Mouse (Mus musculus): Measurements from ENCODE around the gene Pla2g4a. TPM values are rescaled to one million over a fixed set of nuclear protein-coding genes. Genes with fewer than 3 reads are reported as not detected.
"Not testable (repeated sequence)": the region's sequence is repeated elsewhere in the genome, so short reads cannot be mapped to it uniquely, and the experiment has no call there.

Gene Pla2g4a
- polyA plus RNA-seq, 1 experiment from 2014 or later = 4.7 TPM

DNA sequence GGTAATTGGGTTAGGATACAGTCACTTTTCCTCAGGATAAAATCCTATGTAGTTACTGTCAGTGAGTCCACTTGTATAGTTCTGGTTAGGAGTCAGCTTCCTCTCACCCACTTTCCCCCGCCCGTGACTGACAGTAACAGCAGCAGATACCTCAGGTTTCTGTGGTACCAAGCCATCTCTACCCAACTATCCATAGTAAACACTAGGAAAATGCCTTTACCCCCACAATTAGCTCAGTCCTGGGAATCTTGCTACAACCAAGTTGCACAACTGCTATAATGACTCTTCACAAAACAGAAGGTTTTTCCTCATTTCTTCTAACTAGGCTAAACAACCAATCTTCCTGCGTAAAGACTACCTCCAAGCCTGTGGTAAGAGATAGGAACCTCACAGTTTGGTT lies 14.7 kb downstream of the Pla2g4a start:
- no peaks in the 10 kb centered on the region for H3K36me3 ChIP-seq (ENCODE audit: control insufficient read depth, insufficient read depth, low read length)
- H3K9me3 ChIP-seq (ENCODE audit: control insufficient read depth, low read length) = no peaks in the 10 kb centered on the region
- H3K9ac ChIP-seq (ENCODE audit: low read length) = no peak overlapping the region
- H3K4me3 ChIP-seq (ENCODE audit: low read depth, low read length) = no peak overlapping the region
- H3K4me2 ChIP-seq (ENCODE audit: low read depth) = no peak overlapping the region
- no peaks in the 10 kb centered on the region for H3K4me1 ChIP-seq (ENCODE audit: control insufficient read depth, insufficient read depth, low read length)
- no peaks in the 10 kb centered on the region for H3K27me3 ChIP-seq (ENCODE audit: control insufficient read depth, insufficient read depth, low read length)
- DNase-seq (ENCODE audit: low spot score) (no peak), ATAC-seq (ENCODE audit: insufficient read depth, low FRiP score, low TSS enrichment) (no peak)
- H3K27ac ChIP-seq (ENCODE audit: low read depth, low read length) = no peak overlapping the region
- whole genome bisulfite sequencing = 86% methylated on average over 3 of the region's 3 CpGs

DNA sequence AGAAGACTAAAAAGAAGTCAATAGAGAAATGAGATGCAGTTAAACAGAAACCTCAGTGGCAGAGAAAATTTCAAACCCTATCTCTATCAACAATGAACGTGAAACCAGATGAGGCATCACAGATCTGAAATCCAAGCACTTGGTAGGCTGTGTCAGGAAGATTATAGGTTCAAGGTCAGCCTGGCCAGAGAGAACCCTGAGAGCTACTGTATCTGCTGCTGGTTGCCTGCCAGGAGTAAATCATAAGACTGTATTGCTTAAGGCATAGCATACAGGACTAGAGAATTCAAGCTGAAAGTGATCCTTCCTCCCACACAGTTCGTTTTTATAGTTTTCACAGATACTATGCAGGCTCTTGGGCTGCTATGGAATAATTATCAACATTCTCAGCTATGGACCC lies 17.5 kb downstream of the Pla2g4a start:
- no peak overlapping the region for H3K4me2 ChIP-seq (ENCODE audit: low read depth)
- DNase-seq (ENCODE audit: low spot score) (no peak), ATAC-seq (ENCODE audit: insufficient read depth, low FRiP score, low TSS enrichment) (no peak)
- no peak overlapping the region for H3K27ac ChIP-seq (ENCODE audit: low read depth, low read length)
- no peak overlapping the region for H3K4me3 ChIP-seq (ENCODE audit: low read depth, low read length)
- H3K36me3 ChIP-seq (ENCODE audit: control insufficient read depth, insufficient read depth, low read length) = no peaks in the 10 kb centered on the region
- H3K9me3 ChIP-seq (ENCODE audit: control insufficient read depth, low read length) = no peaks in the 10 kb centered on the region
- H3K4me1 ChIP-seq (ENCODE audit: control insufficient read depth, insufficient read depth, low read length) = no peaks in the 10 kb centered on the region
- H3K9ac ChIP-seq (ENCODE audit: low read length) = no peak overlapping the region
- no peaks in the 10 kb centered on the region for H3K27me3 ChIP-seq (ENCODE audit: control insufficient read depth, insufficient read depth, low read length)
- WGBS = 70% methylated on average over 2 of the region's 2 CpGs

DNA sequence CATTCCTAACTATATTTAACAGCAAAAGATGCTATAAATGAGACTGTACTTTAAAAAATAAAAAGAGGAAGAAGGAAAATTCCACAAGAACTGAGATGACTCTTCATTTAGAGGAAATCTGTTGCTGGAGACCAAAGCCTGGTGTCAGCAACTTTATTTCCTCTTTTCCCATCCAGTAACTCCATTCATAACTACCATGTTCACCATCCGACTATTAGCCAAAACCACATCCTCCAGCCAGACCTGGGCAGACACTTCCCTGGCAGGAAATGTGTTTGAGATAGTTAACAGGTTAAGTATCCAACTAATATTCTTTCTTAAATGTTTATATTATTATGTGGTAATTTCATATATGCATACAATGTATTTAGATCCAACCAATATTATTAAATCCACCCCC lies 20.8 kb downstream of the Pla2g4a start:
- H3K4me2 ChIP-seq (ENCODE audit: low read depth) = no peak overlapping the region
- H3K36me3 ChIP-seq (ENCODE audit: control insufficient read depth, insufficient read depth, low read length) = no peaks in the 10 kb centered on the region
- H3K4me3 ChIP-seq (ENCODE audit: low read depth, low read length) = no peak overlapping the region
- no peaks in the 10 kb centered on the region for H3K9me3 ChIP-seq (ENCODE audit: control insufficient read depth, low read length)
- no peak for ATAC-seq (ENCODE audit: insufficient read depth, low FRiP score, low TSS enrichment)
- 92% methylated on average over 1 of the region's 1 CpGs for WGBS
- no peak overlapping the region for H3K9ac ChIP-seq (ENCODE audit: low read length)
- H3K4me1 ChIP-seq (ENCODE audit: control insufficient read depth, insufficient read depth, low read length) = no peaks in the 10 kb centered on the region
- no peaks in the 10 kb centered on the region for H3K27me3 ChIP-seq (ENCODE audit: control insufficient read depth, insufficient read depth, low read length)
- H3K27ac ChIP-seq (ENCODE audit: low read depth, low read length) = no peak overlapping the region
- DNase-seq (ENCODE audit: low spot score) = no peak

DNA sequence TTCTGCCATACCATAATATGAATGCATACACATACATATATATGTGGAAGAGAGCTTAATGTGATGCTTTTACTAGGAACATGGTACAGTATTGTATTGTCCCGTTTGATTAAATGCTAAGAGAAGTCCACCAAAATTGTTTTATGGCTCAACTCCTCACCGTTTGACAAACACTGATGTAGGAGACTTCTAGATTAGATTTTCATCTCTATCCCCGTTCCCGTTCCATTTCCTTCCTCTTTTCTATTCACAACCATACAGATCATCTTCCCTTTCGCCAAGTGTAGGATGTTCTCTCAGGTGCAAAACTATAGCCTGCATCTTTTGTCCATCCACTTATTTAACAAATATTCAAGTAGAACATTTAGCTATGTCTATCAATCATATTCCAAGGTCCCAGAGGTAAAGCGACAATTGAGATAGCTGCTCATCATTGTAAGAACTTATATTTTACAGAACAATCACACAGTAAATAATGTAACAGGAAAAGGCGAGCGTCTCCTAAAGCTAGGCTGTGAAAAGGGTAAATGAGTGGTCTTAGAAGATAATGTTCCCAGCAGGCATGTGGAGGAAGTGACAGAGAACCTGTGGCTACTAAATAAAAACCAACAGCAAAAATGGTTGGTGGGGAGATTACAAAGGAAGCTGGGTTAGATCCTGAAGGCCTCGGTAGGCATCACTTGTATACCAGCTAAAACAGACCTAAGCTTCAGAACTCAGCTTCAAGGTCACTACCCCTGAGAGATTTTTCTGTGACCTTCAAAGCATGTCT lies 21.6 kb downstream of the Pla2g4a start:
- no peaks in the 10 kb centered on the region for H3K9me3 ChIP-seq (ENCODE audit: control insufficient read depth, low read length)
- H3K36me3 ChIP-seq (ENCODE audit: control insufficient read depth, insufficient read depth, low read length) = no peaks in the 10 kb centered on the region
- no peak overlapping the region for H3K4me3 ChIP-seq (ENCODE audit: low read depth, low read length)
- no peaks in the 10 kb centered on the region for H3K27me3 ChIP-seq (ENCODE audit: control insufficient read depth, insufficient read depth, low read length)
- no peak overlapping the region for H3K9ac ChIP-seq (ENCODE audit: low read length)
- no peak overlapping the region for H3K27ac ChIP-seq (ENCODE audit: low read depth, low read length)
- 93% methylated on average over 9 of the region's 9 CpGs for WGBS
- ATAC-seq (ENCODE audit: insufficient read depth, low FRiP score, low TSS enrichment) (no peak), DNase-seq (ENCODE audit: low spot score) (no peak)
- no peaks in the 10 kb centered on the region for H3K4me1 ChIP-seq (ENCODE audit: control insufficient read depth, insufficient read depth, low read length)
- H3K4me2 ChIP-seq (ENCODE audit: low read depth) = no peak overlapping the region

DNA sequence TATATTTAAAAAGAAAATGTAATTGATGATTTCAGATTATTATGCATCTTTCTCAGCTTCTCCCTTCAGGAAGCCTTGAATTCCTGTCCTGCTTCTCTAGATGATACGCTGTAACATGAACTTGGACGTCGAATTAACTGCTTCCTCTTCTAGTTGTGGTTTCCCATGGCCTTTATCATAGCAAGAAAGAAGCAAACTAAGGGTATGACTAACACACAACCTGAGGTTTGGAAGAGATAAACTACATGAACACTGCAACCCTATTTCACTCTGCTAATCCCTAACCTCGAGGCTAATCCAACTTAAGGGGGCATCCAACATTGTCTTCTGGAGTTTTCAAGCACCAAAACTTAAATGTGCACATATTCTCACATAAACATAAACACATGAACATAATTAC lies 23.3 kb downstream of the Pla2g4a start:
- Histone ChIP-seq H3K27me3 (ENCODE audit: control insufficient read depth, insufficient read depth, low read length) (no peaks in the 10 kb centered on the region), H3K9ac (ENCODE audit: low read length) (no peak overlapping the region), H3K4me3 (ENCODE audit: low read depth, low read length) (no peak overlapping the region), H3K4me1 (ENCODE audit: control insufficient read depth, insufficient read depth, low read length) (no peaks in the 10 kb centered on the region), H3K36me3 (ENCODE audit: control insufficient read depth, insufficient read depth, low read length) (no peaks in the 10 kb centered on the region), H3K9me3 (ENCODE audit: control insufficient read depth, low read length) (no peaks in the 10 kb centered on the region), H3K4me2 (ENCODE audit: low read depth) (no peak overlapping the region), H3K27ac (ENCODE audit: low read depth, low read length) (no peak overlapping the region)
- WGBS = 85% methylated on average over 4 of the region's 4 CpGs
- DNase-seq (ENCODE audit: low spot score) (no peak), ATAC-seq (ENCODE audit: insufficient read depth, low FRiP score, low TSS enrichment) (no peak)

DNA sequence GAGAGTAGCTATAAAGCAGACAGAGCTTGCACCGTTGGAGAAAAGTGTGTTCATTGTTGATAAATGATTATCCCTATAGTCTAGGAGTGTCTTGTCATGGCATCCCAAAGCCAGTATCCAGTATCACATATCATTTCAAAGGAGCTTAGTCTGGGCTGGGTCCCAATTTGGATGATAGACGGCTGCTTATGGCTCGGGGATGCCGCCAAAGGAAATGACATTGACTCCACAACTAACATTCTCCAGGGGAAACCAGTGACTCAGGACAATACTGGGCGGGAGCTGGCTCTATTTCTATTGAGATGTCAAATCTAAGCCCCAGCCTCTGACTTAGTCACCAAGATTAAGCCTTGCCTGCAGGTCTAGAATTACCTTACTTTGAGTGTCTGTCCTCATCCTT lies 31.9 kb downstream of the Pla2g4a start:
- no peak overlapping the region for H3K27ac ChIP-seq (ENCODE audit: low read depth, low read length)
- H3K9me3 ChIP-seq (ENCODE audit: control insufficient read depth, low read length) = no peaks in the 10 kb centered on the region
- H3K36me3 ChIP-seq (ENCODE audit: control insufficient read depth, insufficient read depth, low read length) = no peaks in the 10 kb centered on the region
- DNase-seq (ENCODE audit: low spot score) (no peak), ATAC-seq (ENCODE audit: insufficient read depth, low FRiP score, low TSS enrichment) (no peak)
- H3K4me1 ChIP-seq (ENCODE audit: control insufficient read depth, insufficient read depth, low read length) = no peaks in the 10 kb centered on the region
- no peak overlapping the region for H3K4me3 ChIP-seq (ENCODE audit: low read depth, low read length)
- H3K9ac ChIP-seq (ENCODE audit: low read length) = no peak overlapping the region
- no peaks in the 10 kb centered on the region for H3K27me3 ChIP-seq (ENCODE audit: control insufficient read depth, insufficient read depth, low read length)
- H3K4me2 ChIP-seq (ENCODE audit: low read depth) = no peak overlapping the region
- WGBS = 88% methylated on average over 5 of the region's 5 CpGs

DNA sequence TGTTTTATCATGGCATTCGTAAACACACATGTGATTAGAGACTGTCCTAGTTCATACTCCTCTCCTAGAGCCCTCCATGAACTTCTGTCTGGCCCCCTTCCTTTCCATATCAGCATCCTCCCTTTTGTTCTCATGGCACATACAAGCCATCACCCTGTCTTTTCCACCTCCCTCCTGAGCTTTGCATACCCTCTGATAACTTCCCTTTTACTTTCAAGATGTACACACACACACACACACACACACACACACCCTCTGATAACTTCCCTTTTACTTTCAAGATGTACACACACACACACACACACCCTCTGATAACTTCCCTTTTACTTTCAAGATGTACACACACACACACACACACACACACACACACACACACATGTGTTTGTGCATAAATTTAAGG lies 37.4 kb downstream of the Pla2g4a start:
- H3K4me2 ChIP-seq (ENCODE audit: low read depth); H3K36me3 ChIP-seq (ENCODE audit: control insufficient read depth, insufficient read depth, low read length); H3K9me3 ChIP-seq (ENCODE audit: control insufficient read depth, low read length); H3K27me3 ChIP-seq (ENCODE audit: control insufficient read depth, insufficient read depth, low read length); H3K9ac ChIP-seq (ENCODE audit: low read length); H3K27ac ChIP-seq (ENCODE audit: low read depth, low read length); H3K4me3 ChIP-seq (ENCODE audit: low read depth, low read length); DNase-seq (ENCODE audit: low spot score); H3K4me1 ChIP-seq (ENCODE audit: control insufficient read depth, insufficient read depth, low read length); ATAC-seq (ENCODE audit: insufficient read depth, low FRiP score, low TSS enrichment): not testable (repeated sequence)
- 96% methylated on average over 1 of the region's 1 CpGs for WGBS

DNA sequence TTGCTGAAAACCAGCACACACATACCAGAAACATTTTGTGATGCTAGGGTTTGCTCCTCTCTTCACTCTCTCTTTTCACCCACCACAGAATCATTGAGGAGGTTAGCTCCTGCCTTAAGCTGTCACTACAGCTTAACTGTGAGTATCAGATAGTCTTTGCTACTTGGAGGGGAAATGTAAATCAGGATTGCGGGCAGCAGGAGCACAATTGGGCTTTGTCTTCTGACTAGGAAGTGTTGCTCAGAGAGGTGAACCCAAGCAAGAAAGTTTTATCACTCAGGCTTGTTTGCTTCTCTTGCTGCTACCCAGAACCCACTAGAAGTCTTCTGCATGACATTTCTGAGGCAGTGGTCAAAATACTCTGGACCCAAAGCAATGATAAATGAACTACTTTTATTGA lies 38.9 kb downstream of the Pla2g4a start:
- no peak for ATAC-seq (ENCODE audit: insufficient read depth, low FRiP score, low TSS enrichment)
- H3K36me3 ChIP-seq (ENCODE audit: control insufficient read depth, insufficient read depth, low read length) = no peaks in the 10 kb centered on the region
- H3K4me1 ChIP-seq (ENCODE audit: control insufficient read depth, insufficient read depth, low read length) = no peaks in the 10 kb centered on the region
- WGBS = 18% methylated on average over 1 of the region's 1 CpGs
- no peak overlapping the region for H3K4me2 ChIP-seq (ENCODE audit: low read depth)
- H3K9me3 ChIP-seq (ENCODE audit: control insufficient read depth, low read length) = no peaks in the 10 kb centered on the region
- no peak for DNase-seq (ENCODE audit: low spot score)
- H3K4me3 ChIP-seq (ENCODE audit: low read depth, low read length) = no peak overlapping the region
- no peak overlapping the region for H3K9ac ChIP-seq (ENCODE audit: low read length)
- no peaks in the 10 kb centered on the region for H3K27me3 ChIP-seq (ENCODE audit: control insufficient read depth, insufficient read depth, low read length)
- H3K27ac ChIP-seq (ENCODE audit: low read depth, low read length) = no peak overlapping the region

DNA sequence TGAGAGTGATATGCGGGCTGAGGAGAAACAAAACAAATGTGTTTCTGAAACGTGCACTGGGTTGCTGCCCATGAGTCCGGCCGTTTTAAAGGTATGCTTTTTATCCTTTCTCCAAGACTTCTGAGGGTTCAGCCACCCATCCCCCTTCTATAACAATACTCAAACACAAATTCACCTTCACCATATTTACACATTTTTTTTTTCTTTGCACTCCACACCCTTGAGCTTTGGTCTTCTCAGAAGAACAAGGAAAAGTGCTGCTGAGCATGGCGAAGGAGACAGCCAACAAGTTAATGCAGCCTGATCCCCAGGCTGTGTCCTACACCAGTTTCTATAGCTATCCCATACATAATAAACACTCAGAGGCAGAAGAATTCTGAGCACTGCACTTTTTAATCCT lies 39.8 kb downstream of the Pla2g4a start:
- Histone ChIP-seq H3K27me3 (ENCODE audit: control insufficient read depth, insufficient read depth, low read length) (no peaks in the 10 kb centered on the region), H3K4me3 (ENCODE audit: low read depth, low read length) (no peak overlapping the region), H3K4me1 (ENCODE audit: control insufficient read depth, insufficient read depth, low read length) (no peaks in the 10 kb centered on the region), H3K36me3 (ENCODE audit: control insufficient read depth, insufficient read depth, low read length) (no peaks in the 10 kb centered on the region), H3K9ac (ENCODE audit: low read length) (no peak overlapping the region), H3K9me3 (ENCODE audit: control insufficient read depth, low read length) (no peaks in the 10 kb centered on the region), H3K4me2 (ENCODE audit: low read depth) (no peak overlapping the region), H3K27ac (ENCODE audit: low read depth, low read length) (no peak overlapping the region)
- ATAC-seq (ENCODE audit: insufficient read depth, low FRiP score, low TSS enrichment) (no peak), DNase-seq (ENCODE audit: low spot score) (no peak)
- WGBS = 86% methylated on average over 5 of the region's 5 CpGs
